Mouse (Mus musculus): Measurements from ENCODE around the gene Camk2b.

Camk2b gene

DNA sequence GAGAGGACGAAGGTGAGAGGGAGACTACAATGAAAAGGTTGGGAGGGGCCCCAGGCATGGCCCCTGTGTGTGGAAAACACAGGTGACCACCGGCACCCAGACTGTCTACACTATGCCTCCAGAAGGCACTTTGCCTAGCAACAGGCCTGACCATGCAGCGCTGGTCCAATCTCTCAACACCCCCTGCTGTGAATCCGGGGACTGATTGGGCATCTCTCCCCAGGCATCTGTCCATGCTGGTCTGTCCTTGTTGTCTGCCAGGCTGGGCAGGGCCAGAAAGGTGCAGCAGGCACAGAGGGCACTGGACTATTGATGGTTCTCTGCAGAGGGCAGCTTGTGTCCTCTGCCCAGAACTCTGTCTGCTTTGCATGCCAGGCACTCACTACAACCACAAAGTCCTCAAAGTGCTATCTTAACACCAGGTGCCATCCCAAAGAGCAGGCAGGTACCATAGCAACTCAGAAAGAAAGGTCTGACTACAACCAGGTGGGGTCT lies 16.0 kb downstream of the Camk2b start:
- DNase-seq (ENCODE audit: low spot score): no peak

DNA sequence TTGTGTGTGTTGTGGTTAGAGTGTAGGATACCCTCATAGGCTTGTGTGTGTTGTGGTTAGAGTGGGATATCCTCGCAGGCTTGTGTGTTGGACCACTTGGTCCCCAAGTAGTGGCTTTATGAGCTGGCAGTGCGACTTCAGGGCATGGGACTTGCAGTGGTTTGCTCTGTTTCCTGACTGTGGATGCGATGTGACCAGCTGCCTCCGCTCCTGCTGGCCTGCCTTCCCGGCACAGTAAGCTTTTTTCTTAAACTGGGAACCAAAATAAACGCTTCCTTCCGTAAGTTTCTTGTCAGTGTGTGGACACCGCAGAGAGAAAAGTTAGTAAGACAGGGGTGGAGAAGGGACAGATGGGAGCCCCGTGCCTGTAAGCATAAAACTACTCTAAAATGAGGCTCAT lies 18.0 kb downstream of the Camk2b start:
- DNase-seq (ENCODE audit: low spot score): no peak

DNA sequence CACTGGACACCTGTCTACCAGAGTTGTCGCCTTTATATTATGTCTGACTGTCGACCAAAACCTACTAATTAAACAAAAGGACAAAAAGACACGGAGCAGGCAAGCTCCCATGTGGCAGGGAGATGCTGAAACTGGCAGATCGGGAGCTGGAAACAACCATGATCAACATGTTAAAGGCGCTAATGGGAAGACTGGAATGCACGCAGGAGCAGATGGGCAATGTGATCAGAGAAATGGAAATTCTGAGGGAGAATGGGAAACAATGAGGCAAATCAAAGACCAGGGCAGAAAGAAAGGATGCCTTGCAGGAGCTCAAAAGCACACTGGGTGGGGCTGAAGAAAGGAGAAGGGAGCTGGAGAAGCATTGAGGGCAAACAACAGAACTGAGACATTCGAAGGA lies 27.2 kb downstream of the Camk2b start:
- DNase-seq (ENCODE audit: low spot score): no peak

DNA sequence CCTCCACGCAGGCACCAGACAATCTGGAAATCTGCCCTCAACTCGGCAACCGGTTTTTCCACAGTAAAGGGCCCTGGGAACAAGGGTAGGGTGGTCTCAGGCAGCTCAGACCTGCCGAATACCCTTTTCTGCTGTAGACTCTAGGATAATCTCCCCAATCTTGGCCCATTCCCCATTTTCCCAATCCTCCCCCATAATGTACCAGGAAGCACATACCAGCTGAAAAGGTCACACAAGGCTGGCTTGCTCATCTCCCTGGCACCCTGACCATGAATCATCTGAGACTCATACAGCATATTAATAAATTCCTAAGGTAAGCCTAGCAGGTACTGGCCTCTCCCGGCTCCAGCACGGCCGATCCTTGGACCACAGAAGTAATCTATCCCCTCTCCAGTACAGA lies 28.5 kb downstream of the Camk2b start:
- no peak for DNase-seq (ENCODE audit: low spot score)

DNA sequence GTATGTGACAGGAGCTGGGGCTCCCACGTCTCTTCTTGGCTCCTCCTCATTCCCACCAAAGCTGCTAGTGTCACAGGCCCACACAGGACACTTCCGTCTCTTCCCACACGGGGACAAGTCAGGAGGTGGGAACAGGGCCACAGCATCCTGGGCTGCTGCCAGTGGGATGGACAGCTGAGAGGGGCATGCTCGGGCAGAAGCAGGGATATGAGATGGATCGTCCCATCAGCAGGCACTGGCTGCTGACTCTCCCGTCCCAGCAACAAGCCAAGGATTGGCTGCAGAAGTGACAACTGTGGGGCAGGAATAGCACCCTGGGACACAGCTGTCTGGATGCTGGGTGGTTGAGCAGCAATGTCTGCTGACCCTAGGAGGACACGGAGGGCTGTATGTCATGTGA lies 29.0 kb downstream of the Camk2b start:
- DNase-seq (ENCODE audit: low spot score): no peak

DNA sequence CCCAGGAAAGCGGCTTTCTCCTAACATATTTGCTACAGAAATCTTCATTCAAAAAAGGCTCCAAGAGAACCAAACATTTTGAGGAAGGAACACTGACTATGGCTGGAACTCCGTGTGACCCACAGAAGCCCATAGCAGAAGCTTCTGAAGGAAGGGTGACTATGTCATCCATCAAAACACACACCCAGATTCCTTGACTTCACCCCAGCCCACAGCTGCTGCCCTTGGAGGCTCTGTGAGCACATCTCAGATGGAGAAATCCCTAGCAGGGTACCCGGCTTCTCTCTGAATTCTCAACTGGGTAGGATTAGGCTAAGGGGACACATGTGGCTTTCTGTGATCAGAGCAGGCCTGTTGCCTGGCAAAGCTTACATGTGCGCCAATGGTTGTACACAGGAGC lies 29.7 kb downstream of the Camk2b start:
- DNase-seq (ENCODE audit: low spot score): no peak

DNA sequence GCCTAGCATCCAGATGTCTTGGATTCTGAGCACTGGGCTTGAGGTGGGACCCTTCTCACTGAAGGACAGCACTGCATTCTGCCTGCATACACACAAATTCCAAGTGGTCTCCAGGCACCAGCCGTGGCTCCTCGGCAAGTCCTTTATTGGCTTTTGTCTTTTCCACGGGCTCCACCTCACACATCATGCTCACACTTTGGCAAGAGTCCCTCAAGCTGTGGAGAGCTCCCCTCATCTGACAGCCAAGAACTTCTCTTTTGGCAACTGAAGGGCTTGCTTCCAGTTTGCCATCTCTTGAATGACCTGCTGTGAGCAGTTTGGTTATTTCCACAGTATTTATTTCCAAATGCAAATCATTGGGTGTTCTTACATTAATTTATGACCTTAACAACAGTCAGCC lies 30.6 kb downstream of the Camk2b start:
- no peak for DNase-seq (ENCODE audit: low spot score)

DNA sequence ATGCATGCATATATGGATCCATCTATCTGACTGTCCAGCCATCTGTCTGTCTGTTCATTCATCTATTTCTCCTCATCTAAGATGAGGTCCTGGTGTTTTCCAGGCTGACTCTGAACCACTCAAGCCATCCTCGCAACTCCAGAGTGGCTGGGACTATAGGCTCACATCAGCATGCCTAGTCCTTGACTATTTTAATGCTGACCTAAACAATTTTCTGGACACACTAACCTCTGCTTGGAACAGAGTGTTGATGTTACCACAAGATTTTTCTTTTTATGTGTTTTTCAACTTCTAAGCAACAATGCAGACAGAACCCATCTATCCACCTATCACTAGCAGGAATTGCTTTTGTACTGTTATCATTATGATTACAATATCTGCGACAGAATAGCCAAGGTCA lies 31.4 kb downstream of the Camk2b start:
- no peak for DNase-seq (ENCODE audit: low spot score)

DNA sequence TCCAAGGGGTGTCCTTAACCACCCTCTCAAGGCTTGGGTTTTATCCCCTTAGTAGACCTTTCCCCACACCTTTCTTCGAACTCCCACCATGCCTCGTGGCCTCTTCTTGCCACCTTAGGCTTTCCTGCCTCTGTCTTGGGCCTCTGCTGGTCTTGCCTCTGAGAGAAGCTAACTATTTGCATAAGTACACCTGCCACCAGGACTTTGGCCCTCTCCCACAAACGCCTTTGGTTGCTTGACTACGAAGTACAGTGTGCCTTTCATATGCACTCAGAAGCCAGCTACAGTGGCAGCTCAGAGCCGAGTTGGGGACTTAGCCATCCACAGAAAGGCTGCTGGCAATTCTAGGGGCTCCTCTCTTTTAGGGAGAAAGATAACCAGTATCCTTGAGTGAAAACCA lies 32.4 kb downstream of the Camk2b start:
- DNase-seq (ENCODE audit: low spot score): no peak

DNA sequence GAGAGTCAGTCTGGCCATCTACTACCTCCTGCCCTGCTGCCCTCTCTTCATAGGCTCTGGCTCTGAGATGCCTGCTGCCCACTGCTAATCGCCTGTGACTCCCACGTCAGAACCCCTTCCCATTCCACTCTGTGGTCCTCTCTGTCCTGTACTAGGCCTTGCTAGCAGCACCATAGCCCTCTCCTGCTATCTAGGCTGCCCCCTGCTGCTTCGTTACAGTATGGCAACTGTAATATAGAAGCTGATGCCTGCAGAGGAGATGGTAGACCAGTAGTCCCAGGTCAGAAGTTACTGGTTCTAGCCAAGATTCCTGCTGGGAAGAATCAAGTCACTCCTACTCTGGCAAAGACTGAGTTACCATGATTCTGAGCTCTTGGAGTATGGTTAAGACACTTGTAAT lies 33.0 kb downstream of the Camk2b start:
- DNase-seq (ENCODE audit: low spot score): peak; percentile 32

DNA sequence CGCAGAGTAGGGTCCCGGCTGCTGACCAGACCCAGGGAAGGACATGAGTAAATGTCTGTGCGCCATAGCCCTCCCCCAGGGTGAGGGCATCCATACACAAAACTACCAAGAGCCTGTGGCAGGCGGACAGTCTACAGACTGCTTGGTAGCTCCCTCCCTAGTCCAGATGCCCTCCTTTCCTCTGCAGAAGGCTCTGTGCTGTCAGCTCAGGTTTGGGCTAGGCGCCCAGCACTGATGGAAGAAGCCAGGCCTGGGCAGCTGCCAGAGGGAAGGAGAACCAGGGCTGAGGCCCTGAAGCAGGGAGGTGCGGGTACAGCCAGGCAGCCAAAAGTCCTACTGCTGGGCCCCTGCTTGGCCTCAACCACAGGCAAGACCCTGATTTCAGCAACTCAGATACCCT lies 35.5 kb downstream of the Camk2b start:
- DNase-seq (ENCODE audit: low spot score): peak; percentile 64

DNA sequence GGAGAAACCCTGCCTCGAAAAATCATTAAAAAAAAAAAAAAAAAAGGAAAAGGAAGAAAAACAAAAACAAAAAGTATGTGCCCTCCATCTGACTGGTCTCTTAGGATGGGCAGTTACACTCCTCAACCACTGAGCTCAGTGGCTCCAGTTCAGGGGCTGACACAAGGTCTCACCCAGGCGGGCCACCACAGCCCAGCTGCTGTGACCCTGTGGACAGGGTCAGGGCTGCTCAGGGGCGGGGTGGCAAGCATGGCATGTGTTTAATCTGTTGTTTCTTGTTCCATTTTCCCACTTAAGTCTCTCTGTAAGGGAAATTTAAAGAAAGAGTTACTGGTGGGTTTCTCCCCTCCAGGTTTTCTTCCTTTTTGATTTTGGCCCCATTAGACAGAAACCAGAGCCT lies 36.4 kb downstream of the Camk2b start:
- DNase-seq (ENCODE audit: low spot score): no peak

DNA sequence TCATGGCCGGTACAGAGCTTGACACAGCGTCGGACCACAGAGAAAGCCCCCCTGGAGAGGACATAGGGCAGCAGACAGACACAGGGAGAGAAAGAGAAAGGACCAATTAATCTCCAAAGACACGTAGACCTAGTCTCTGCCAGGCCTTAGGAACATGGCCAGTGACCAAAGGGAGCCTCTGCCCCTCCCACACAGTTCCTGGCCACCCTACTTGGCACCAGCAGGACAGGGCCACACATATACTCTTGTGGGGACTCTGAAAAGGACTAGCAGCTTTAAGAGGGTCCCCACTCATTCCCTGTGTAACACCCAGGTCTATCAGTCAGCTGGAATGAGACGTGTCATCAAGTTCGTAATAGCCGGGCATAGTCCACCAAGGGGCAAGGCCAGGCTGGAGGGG lies 37.3 kb downstream of the Camk2b start:
- DNase-seq (ENCODE audit: low spot score): no peak

DNA sequence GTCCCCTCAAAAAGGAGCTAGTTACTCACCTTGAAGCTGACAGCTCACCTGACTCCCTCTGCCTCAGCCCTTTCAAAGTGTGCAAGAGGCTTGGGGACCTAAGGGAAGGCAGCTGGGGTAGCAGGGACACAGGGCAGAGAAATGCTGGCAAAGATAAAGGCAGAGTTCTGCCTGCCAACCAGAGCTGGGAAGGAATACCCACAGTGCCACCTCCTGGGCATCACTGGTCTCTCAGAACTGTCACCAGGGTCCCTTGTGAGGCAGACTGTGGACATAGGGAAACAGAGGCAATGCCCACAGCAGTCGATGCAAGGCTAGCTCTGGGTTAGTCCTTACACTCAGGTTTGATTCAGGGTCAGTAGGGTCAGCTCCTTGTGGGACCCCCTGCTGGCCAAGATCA lies 39.8 kb downstream of the Camk2b start:
- peak; percentile 34 for DNase-seq (ENCODE audit: low spot score)

DNA sequence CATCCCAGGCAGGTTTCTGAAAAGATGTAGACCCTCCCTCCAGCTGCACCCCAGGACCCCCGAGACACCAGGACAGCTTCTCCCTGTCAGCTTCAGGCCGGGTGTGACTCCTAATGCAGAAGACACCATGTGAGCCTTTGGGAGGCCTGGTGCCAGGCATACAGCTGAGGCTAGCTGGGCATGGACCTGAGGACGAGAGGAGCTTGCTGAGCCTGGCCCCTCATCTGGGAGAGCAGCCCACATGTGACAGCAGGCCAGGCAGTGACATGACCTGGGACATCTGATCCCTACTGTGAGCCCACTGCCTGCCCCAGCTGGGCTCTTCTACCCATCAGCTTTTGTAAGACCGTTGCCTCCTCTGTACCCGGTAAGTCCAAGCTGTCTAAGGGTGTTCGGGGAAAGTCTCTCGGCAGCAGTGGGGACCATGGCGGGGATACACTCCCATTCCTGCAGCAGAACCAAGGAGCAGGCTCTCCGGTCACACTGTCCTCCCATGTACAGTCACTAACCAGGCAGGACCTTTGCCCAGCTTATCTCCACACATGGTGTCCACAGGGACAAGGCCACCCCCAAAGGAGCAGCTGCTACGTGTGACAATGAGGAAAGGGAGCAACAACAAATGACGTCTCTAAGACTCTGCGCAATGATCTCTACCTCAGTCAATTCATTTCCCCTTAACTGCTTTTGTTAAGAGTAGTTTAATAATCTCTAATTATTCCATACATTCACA lies 41.1 kb downstream of the Camk2b start:
- no peak for DNase-seq (ENCODE audit: low spot score)

DNA sequence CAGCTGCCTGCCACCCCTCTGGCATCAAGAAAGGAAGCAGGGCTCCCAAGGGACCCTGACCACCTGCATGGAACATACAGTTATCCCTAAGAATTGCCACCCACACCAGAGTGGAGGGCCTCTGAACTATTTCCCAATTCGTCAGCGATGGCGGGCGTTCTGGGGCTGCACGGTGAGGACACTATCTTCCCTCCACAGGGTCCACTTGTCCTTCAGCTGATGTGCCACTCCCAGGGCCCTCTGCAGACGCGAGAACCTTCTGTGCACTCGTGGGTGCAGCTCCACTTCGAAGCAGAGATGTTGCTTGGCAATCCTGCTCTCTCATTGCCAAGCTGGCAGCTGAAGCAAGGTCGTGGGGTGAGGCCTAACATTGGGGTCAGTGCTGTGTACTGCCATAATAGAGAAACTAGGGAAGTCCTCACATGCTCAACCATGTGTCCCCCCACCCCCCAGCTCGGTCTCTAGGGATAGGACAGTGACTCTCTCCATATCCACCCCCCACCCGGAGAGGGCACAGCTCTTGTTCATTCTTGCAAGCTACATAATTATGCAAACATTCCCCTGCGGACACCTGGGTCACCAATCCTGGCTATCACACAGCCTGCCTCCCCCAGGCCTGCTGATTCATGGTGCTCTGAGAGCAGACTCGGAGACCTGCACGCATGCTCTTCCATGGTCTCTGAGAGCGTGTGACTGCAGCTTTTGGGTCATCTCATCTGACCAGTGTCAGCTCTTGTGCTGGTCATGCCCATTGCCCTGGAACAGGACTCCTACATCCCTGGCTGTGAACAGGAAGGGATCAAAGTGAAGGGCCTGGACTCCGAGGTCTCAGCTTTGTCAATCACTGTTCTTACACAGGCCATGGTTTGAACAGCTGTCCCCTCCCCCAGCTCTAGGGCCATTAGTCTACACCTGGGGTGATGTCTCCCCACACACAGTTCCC lies 45.0 kb downstream of the Camk2b start:
- no peak for DNase-seq (ENCODE audit: low spot score)

DNA sequence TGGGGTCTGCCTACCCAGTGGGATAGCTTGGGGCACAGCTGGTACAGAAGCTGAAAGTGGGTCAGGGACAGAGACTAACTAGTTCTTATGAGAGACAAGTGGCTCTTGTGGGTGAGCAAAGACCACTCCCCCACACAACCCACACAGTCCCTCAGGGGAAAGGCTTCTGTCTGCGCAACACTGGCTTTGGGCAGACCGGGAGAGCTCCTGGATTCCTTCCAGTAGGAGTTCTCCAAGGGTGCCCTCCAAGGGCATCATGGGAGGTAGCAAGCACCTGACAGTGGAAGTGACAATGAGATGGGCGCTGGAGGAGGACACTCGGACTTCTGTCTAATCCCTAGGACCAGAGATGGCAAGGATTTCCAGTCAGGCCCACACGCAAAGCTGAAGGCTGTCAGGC lies 45.8 kb downstream of the Camk2b start:
- DNase-seq (ENCODE audit: low spot score): no peak

DNA sequence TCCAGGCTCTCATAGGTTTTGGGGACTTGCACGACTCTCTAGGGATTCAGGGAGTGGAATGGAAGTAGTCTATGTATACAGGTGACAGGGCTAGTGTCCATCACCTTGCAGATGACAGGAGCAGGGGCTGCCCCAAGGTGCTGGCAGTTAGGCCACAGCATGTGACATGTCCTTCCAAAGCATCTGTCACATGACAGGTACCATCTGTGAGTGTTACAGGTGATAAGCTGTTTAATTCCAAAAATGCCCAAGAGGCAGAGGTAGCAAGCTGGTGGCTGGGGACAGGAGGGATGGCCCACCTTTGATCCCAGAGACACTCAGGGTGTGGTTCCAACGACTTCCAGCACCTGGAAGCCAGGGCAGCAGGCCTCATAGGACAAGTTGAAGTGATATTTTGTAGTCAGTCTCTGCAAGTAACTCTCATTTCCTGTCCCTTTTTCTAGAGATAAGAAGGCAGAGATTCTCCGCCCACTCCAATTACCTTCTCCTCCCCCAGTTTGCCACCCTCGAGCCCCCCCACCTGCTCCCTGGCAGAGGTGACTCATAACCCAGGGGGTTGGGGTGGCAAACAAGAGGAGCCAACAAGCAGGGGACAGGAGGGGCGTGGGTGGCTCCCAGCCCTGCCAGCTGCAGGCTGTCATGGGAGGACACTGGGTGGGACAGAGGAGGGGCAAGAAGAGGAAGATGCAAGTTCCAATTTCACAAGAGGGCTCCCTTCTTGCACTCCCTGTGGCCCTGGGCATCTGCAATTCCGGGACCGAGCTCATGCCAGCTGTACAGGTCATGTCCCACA lies 47.7 kb downstream of the Camk2b start:
- no peak for DNase-seq (ENCODE audit: low spot score)

DNA sequence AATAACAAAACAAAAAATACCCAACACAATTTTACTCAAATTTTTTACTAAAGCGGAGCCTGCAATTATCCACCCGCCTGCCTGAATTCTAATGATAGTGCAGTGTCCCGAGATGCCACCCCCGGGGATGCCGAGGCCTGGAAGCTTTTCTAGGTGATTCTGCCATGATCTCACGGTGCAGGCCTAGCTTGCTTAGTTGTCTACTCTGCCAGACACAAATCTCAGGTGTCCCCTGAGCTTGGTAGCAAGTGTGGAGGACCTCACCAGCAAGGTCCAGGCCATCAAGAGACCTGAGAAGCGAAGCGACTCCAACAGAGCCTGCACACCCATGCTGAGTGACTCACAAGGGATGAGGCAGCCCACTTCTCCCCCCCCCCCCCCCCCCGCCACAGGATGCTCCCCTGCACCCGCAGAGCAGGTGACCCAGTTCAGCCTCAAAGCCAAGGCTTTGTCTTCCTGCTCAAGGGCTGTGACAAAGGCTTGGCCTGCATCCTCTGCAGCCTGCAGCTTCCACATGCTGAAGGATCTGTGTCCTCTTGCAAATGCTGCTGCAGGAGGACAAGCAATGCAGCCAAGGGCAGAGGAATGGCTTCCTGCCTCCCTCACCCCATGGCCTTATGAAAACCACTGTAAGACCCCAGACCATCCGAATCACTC lies 48.5 kb downstream of the Camk2b start:
- DNase-seq (ENCODE audit: low spot score): no peak

DNA sequence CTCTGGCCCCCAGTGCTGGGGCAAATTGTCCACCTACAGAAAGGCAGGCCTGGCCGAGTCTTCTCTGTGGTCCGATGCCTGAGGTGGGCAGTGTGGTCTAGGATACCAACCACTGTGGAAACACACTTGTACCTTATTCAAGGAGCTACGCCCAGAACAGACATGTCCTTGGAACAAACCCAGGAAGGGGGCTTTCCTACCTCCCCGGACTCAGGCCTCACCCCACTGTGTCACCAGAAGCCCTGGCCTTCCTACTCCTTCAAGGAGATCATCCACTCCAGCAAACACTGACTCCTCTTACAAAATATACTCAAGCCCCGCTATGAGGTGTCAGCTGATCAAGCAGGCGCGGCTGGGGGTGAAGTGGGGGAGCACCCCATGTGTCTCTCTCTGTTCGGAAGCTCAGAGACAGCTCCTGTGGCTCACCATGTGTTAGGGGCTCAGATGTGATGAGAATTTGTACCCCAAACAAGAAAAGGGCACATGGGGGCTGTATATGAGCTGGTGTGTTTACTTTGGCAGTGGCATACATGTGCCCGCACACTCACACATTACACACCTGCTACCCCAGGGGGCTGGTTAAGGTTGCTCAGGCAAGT lies 49.3 kb downstream of the Camk2b start:
- DNase-seq (ENCODE audit: low spot score): no peak

DNA sequence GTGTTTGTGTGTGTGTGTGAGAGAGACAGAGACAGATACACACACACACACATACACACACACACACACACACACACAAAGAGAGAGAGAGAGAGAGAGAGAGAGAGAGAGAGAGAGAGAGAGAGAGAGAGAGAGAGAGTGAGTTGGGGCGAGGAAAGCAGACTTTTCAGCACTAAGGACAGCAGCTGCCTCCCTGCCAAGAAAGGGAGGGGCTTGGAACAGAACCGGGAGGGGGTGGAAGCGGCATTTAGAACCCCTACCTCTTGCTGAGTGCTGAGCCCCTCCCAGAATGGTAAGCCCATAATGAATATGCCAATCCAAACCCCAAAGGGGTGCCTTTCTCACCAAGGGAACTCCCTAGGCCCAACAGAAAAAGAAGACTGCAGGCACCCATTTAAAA lies 49.8 kb downstream of the Camk2b start:
- peak; percentile 33 for DNase-seq (ENCODE audit: low spot score)
